In the genomic region with DNA sequence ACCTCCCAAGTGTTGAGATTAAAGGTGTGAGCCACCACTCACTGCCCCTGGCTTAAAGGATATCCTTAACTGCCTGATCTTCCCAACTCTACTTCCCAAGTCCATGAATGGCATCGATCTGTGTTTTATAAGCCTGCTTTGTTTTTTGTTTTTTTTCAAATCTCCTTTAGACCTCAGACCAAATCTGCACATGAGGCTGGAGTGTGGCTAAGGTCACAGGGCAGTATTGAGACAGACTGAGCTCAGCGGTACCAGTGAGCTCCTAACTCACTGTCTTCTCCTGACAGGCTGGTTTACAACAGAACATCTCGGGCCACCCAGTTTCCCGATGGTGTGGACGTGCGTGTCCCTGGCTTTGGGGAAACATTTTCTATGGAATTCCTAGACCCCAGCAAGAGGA, we compare ENCODE assay signal across 32 mouse cellular contexts. TPM values are rescaled to one million over a fixed set of nuclear protein-coding genes. Genes with fewer than 3 reads are reported as not detected.
"Had no signal": no experiment of that assay in that cellular context is flagged by ENCODE, and none has a peak within 500 bp of the region (broad histone marks: within the 10 kb centered on the region; RNA-seq: fewer than 3 reads in every experiment).

No protein-coding gene starts in this region.

- H3K4me2 ChIP-seq: heart, embryonic 12.5 days; hindbrain, embryonic 12.5 days; hindbrain, embryonic 14.5 days; intestine, embryonic 15.5 days; limb, embryonic 13.5 days; limb, embryonic 15.5 days; liver, embryonic 12.5 days had no signal

- H3K9me3 ChIP-seq: heart, embryonic 10.5 days; heart, embryonic 12.5 days; hindbrain, embryonic 10.5 days; hindbrain, embryonic 12.5 days; intestine, embryonic 15.5 days; limb, embryonic 13.5 days; limb, embryonic 15.5 days; liver, embryonic 12.5 days had no signal

- H3K4me3 ChIP-seq: heart, embryonic 10.5 days; heart, embryonic 12.5 days; hindbrain, embryonic 10.5 days; hindbrain, embryonic 12.5 days; intestine, embryonic 15.5 days; layer of hippocampus, adult 2 months; limb, embryonic 13.5 days; limb, embryonic 15.5 days; liver, embryonic 12.5 days had no signal

- H3K4me1 ChIP-seq: heart, embryonic 10.5 days; hindbrain, embryonic 10.5 days; hindbrain, embryonic 12.5 days; intestine, embryonic 15.5 days; limb, embryonic 13.5 days; limb, embryonic 15.5 days had no signal

- H3K9ac ChIP-seq: heart, embryonic 12.5 days; hindbrain, embryonic 12.5 days; hindbrain, embryonic 14.5 days; intestine, embryonic 15.5 days; limb, embryonic 13.5 days; limb, embryonic 15.5 days; liver, embryonic 12.5 days; liver, embryonic 14.5 days had no signal

- ATAC-seq: hindbrain, embryonic 16.5 days; inflammation-experienced regulatory T-cells, adult 6 months; intestine, embryonic 15.5 days; intestine, postnatal 0 days; liver, embryonic 12.5 days had no signal

- H3K27me3 ChIP-seq: heart, embryonic 12.5 days; hindbrain, embryonic 12.5 days; intestine, embryonic 15.5 days; limb, embryonic 13.5 days; limb, embryonic 15.5 days; liver, embryonic 12.5 days had no signal

- DNase-seq: gastrocnemius, postnatal 25 days; heart, adult 18-20 months; heart, postnatal 10 days; heart, postnatal 4 days; kidney, adult 18-20 months; kidney, adult 8-10 months; kidney, postnatal 10 days; kidney, postnatal 25 days; kidney, postnatal 4 days; layer of hippocampus, adult 9-11 months; layer of hippocampus, postnatal 36 days; left cerebral cortex, postnatal 4 days had no signal

- H3K27ac ChIP-seq: heart, embryonic 10.5 days; hindbrain, embryonic 10.5 days; hindbrain, embryonic 12.5 days; hindbrain, embryonic 14.5 days; intestine, embryonic 15.5 days; layer of hippocampus, adult 2 months; limb, embryonic 13.5 days; limb, embryonic 15.5 days; liver, embryonic 12.5 days; liver, embryonic 14.5 days had no signal

RNA-seq across cellular contexts. Expression of a gene that starts 23.1 kb away (rescaled TPM):
- total RNA-seq: gastrocnemius, adult 18-20 months; granulocyte monocyte progenitor cell, adult 5-6 weeks; layer of hippocampus, postnatal 14 days; layer of hippocampus, postnatal 36 days; left cerebral cortex, adult 18-20 months; left cerebral cortex, postnatal 10 days; left cerebral cortex, postnatal 25 days; left cerebral cortex, postnatal 4 days had no signal
